Mouse (Mus musculus) midbrain, embryonic 15.5 days (tissue): ENCODE data around the gene Nkx1-2. TPM values are rescaled to one million over a fixed set of nuclear protein-coding genes. Genes with fewer than 3 reads are reported as not detected.

Experiments
- ATAC-seq: fragments of 200-750 bp; cut with Nextera tagmentation; replicated peaks from 2 replicates; pipeline ENCODE4 v1.8.0; 2017; ENCODE audit warnings: moderate TSS enrichment
- H3K27ac ChIP-seq: fragments of 300-500 bp; sonication (generic); 2 replicates; pipeline ENCODE4 v1.5.1; 2015; ENCODE audit warnings: mild to moderate bottlenecking, inconsistent platforms
- H3K27me3 ChIP-seq: fragments of 300-500 bp; sonication (generic); replicated peaks from 2 replicates; pipeline ENCODE4 v1.6.1; 2015; ENCODE audit warnings: inconsistent platforms
- H3K36me3 ChIP-seq: fragments of 300-500 bp; sonication (generic); replicated peaks from 2 replicates; pipeline ENCODE4 v1.6.1; 2015; ENCODE audit warnings: inconsistent platforms
- H3K4me1 ChIP-seq: fragments of 300-500 bp; sonication (generic); 2 replicates; pipeline ENCODE4 v1.6.1; 2015; ENCODE audit warnings: inconsistent platforms
- H3K4me2 ChIP-seq: fragments of 300-500 bp; sonication (generic); 2 replicates; pipeline ENCODE4 v1.6.1; 2015; ENCODE audit warnings: inconsistent platforms, mild to moderate bottlenecking, moderate library complexity
- H3K4me3 ChIP-seq: fragments of 300-500 bp; sonication (generic); 2 replicates; pipeline ENCODE4 v1.5.1; 2015; ENCODE audit warnings: mild to moderate bottlenecking, inconsistent platforms
- H3K9ac ChIP-seq: fragments of 300-500 bp; sonication (generic); 2 replicates; pipeline ENCODE4 v1.6.1; 2015; ENCODE audit warnings: mild to moderate bottlenecking, inconsistent platforms
- H3K9me3 ChIP-seq: fragments of 300-500 bp; sonication (generic); 2 replicates; pipeline ENCODE4 v1.6.1; 2016; ENCODE audit warnings: inconsistent platforms
- WGBS: fragments of 180-500 bp; shearing (Covaris S2); methylation state at CpG from one replicate; pipeline ENCODE4 v1.1.7; 2015; ENCODE audit warnings: mixed read lengths; 5-methylcytosine and 5-hydroxymethylcytosine counted together
- polyA plus RNA-seq: library from polyadenylated mRNA; unstranded; fragments of >200 nt; fragmentation: Nextera tagmentation; extraction: Ambion mirVana; gene quantifications from 2 replicates; pipeline ENCODE4 v1.2.1, GENCODE M21; 2015

Gene Nkx1-2
- polyA plus RNA-seq, 1 experiment from 2014 or later: 1.2 TPM

DNA sequence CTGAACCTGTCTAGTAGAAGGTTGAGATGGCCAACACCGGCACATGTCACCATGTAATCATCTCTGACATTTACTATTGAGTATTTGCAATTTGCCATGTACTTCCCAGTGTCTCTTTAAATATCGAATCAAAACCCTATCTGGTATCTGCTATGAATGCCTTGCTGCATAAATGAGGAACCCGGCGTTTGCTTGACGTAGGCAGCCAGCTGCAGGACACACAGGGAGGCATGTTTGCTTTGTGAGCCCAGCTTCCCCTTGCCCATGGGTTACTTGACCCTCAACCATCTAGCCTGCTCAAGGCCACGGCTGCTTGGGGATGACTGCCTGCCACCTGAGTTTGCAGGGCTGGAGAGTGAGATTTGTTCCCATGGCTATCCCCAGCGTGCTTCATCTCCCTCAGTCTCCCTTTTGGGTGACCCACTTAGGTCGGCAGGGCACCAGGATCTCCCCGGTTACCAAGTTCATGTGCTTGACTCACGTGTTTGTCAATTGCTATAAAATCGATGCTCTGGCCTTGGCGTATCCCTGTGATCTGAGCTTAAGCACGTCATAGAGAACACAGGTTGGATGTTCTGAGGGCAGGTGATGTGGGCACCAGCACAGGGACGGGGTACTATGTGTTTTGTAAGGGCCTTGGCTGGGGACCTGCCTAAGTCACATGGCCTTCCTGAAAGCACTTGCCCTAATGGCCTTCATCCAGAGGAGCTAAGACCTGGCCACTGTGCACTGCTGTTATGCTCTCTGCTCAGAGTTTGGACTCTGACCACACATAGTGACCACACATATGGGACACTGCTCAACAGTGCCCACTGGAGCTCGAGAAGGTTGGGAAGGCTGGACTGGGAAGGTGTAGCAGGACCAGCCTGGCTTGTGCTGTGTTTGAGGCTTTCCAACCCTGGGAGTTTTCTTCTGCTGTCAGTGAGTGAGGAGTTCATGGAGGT is 20.8 kb upstream of the Nkx1-2 start:
- H3K4me1 ChIP-seq: no peaks in the 10 kb centered on the region
- H3K27me3 ChIP-seq: no peaks in the 10 kb centered on the region; the same call in 1 of the 2 replicates
- H3K9ac ChIP-seq: no peak overlapping the region
- no peak overlapping the region for H3K4me2 ChIP-seq
- no peak overlapping the region for H3K4me3 ChIP-seq
- ATAC-seq: no peak
- no peaks in the 10 kb centered on the region for H3K36me3 ChIP-seq
- WGBS: 87% methylated on average over 15 of the region's 15 CpGs
- no peak overlapping the region for H3K27ac ChIP-seq
- no peaks in the 10 kb centered on the region for H3K9me3 ChIP-seq

DNA sequence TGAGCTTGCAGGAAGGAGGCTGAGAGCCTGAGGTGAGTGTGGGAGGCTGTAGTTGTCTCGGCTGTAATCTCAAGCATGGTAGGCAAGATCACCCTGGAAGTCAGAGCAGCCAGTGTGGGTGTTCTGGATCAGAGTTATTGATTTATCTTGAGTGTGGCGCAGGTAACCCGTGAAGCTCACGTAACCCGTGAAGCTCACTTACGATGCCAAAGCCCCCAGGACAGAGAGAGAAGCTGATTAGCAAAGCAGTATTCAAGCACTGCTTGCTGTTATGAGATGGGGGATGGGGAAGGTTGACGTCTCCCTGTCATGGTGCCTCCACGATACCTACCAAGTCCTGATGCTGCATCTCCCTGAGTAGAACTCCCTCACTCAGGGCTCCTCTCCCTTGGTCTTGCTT is 20.1 kb upstream of the Nkx1-2 start:
- H3K27me3 ChIP-seq: no peaks in the 10 kb centered on the region; the same call in 1 of the 2 replicates
- H3K9me3 ChIP-seq: no peaks in the 10 kb centered on the region
- no peak overlapping the region for H3K4me2 ChIP-seq
- no peak overlapping the region for H3K9ac ChIP-seq
- no peak overlapping the region for H3K4me3 ChIP-seq
- 84% methylated on average over 8 of the region's 8 CpGs for WGBS
- no peaks in the 10 kb centered on the region for H3K4me1 ChIP-seq
- H3K27ac ChIP-seq: no peak overlapping the region
- no peak for ATAC-seq
- H3K36me3 ChIP-seq: no peaks in the 10 kb centered on the region

DNA sequence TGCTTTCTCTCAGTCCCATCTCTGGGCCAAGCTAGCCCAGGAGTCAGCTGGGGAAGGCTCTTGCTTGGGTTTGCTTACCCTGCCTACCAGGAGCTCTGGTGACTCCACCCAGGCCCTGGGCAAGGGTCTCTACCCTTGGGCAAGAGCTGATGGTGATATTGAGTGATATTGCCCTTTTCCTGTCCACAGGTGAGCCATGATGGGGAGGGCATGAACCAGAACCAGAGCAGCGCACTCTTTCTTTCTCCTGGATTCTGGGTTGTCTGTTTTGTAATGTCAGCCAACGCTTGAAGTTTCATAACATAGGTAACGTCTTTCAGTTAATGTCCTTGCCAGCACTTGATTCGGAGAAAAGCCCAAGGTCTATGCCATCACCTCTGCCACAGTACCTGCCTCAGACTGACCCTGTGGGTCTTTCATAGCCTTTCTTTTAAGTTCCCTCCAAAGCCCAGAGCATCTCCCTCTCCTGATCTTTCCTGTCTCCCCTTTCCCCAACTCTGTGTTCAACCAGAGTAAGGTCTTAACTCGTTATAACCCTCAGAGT is 17.7 kb upstream of the Nkx1-2 start:
- ATAC-seq: no peak
- Histone ChIP-seq H3K4me1 (no peaks in the 10 kb centered on the region), H3K4me2 (no peak overlapping the region), H3K4me3 (no peak overlapping the region), H3K9ac (no peak overlapping the region), H3K36me3 (no peaks in the 10 kb centered on the region), H3K27ac (no peak overlapping the region), H3K27me3 (no peaks in the 10 kb centered on the region; the same call in 1 of the 2 replicates), H3K9me3 (no peaks in the 10 kb centered on the region)
- WGBS: 88% methylated on average over 5 of the region's 5 CpGs

DNA sequence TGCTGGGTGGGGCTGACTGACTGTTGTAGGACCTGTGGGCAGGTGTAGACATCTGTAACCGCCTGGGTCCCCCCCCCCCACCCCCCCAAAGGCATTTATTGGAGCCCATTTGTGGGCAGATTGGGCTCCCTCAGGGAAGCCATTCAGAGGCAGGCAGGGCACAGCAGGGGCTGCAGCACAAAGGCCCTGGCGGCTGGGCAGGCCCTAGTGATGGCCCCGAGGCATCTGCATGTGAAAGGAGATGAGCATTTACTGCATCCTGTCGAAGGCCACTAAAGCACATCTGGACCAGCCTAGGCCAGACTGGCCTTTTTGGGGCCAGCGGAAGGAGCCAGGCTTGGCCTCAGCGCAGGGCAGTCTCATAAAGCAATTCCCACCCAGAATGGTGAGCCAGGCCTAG is 17.0 kb upstream of the Nkx1-2 start:
- 22% methylated on average over 6 of the region's 6 CpGs for WGBS
- no peak overlapping the region for H3K9ac ChIP-seq
- no peak overlapping the region for H3K27ac ChIP-seq
- H3K4me1 ChIP-seq: no peaks in the 10 kb centered on the region
- no peaks in the 10 kb centered on the region; the same call in 1 of the 2 replicates for H3K27me3 ChIP-seq
- H3K9me3 ChIP-seq: no peaks in the 10 kb centered on the region
- H3K36me3 ChIP-seq: no peaks in the 10 kb centered on the region
- no peak overlapping the region for H3K4me3 ChIP-seq
- no peak overlapping the region for H3K4me2 ChIP-seq
- ATAC-seq: no peak

DNA sequence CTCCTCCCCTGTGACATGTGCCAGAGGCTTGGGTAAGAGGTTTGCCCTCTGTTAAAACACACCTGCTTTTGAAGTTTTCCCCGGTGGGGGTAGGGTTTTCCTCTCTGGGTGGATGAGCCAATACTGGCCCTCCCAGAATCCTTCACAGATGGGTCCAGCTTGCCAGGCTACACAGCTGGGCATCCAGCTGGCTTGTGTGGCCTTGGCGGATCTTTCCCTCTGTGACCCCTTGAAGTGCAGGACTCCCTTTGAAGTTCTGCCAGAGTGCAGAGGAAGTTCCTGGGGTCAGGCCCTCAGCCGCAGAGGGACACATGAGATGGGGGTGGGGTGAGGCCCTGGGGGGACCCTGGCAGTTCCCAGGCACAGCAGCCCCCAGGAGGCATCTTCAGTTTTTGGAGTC is 15.9 kb upstream of the Nkx1-2 start:
- H3K4me3 ChIP-seq: no peak overlapping the region
- no peak for ATAC-seq
- no peak overlapping the region for H3K9ac ChIP-seq
- H3K27me3 ChIP-seq: no peaks in the 10 kb centered on the region; the same call in 1 of the 2 replicates
- no peak overlapping the region for H3K4me2 ChIP-seq
- H3K36me3 ChIP-seq: no peaks in the 10 kb centered on the region
- H3K9me3 ChIP-seq: no peaks in the 10 kb centered on the region
- 22% methylated on average over 3 of the region's 3 CpGs for WGBS
- peaks cover 5% of the 10 kb centered on the region; the same call in 1 of the 2 replicates for H3K4me1 ChIP-seq
- no peak overlapping the region for H3K27ac ChIP-seq

DNA sequence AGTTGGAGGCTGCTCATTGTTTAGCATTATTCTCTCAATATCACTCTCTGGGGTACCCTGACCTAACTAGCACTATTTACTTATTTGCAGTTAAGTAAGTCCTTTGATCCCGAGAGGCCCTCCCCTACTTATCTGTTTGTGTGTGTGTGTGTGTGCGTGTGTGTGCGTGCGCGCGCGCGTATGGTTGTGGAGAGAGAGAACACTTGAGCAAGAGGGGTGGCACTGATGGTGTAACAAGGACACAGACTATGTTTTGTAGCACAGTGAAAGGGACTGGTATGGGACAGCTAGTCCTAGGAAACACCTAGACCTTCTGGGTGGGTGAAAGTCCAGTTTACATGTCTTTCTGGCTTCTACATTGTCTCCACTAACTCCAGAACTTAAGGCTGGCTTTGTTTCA is 12.1 kb upstream of the Nkx1-2 start:
- no peak overlapping the region for H3K27ac ChIP-seq
- no peak overlapping the region for H3K4me3 ChIP-seq
- H3K36me3 ChIP-seq: no peaks in the 10 kb centered on the region
- WGBS: 94% methylated on average over 8 of the region's 8 CpGs
- no peak overlapping the region for H3K9ac ChIP-seq
- no peak overlapping the region for H3K4me2 ChIP-seq
- H3K4me1 ChIP-seq: peaks cover 5% of the 10 kb centered on the region; the same call in 1 of the 2 replicates
- peaks cover 7% of the 10 kb centered on the region; the same call in 1 of the 2 replicates for H3K27me3 ChIP-seq
- H3K9me3 ChIP-seq: no peaks in the 10 kb centered on the region
- no peak for ATAC-seq

DNA sequence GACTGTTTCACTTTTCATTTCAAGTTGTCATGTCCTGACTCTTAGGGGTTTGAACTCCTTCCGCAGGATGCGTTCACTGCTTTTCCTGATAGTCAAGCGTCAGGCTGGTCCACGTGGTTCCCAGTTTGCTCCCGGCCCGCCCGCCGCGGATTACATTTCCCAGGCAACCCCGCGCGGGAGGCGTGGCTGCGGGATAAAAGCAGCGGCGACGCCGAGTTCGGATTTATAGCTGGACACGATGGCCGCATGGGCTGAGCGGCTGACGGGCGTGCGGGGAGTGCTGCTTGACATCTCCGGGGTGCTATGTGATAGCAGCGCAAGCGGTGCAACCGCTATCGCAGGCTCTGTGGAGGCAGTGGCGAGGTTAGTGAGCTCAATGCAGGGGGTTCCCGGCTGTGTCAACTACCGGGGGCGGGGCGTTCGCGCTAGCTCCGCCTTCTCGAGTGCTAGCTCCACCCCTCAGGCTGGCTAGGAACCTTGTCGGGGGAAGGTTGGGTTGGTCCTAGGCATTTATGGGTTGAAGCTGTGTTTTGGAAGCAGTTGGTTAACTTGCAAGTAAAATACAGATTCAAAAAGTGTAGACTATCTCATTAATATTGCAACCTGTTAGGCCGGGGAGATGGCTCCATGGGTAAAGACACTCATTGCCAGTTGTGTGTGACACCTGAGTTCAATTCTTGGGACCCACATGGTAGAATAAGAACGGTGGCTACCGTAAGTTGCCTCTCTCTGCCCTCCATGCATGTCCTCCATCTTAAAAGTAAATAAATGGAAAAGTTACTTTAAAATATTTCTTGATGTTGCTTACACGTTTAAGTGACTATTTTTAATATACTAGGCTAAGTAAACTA is 11.3 kb upstream of the Nkx1-2 start, which contains the start of gene Lhpp:
Lhpp (plus strand) TSS at position 171 of the 851 bp plus-strand sequence.
- Histone ChIP-seq H3K27ac (peak within 1 kb of the TSS; percentile 58; the same call in 1 of the 2 replicates), H3K36me3 (no peaks in the 10 kb centered on the region), H3K27me3 (peaks cover 7% of the 10 kb centered on the region; the same call in 1 of the 2 replicates), H3K4me3 (peak within 1 kb of the TSS; percentile 60), H3K4me1 (peaks cover 5% of the 10 kb centered on the region; the same call in 1 of the 2 replicates), H3K9ac (peak within 1 kb of the TSS; percentile 62), H3K9me3 (no peaks in the 10 kb centered on the region), H3K4me2 (peak within 1 kb of the TSS; percentile 67)
- 8% methylated on average over 44 of the region's 44 CpGs for WGBS
- ATAC-seq: peak; percentile 92

DNA sequence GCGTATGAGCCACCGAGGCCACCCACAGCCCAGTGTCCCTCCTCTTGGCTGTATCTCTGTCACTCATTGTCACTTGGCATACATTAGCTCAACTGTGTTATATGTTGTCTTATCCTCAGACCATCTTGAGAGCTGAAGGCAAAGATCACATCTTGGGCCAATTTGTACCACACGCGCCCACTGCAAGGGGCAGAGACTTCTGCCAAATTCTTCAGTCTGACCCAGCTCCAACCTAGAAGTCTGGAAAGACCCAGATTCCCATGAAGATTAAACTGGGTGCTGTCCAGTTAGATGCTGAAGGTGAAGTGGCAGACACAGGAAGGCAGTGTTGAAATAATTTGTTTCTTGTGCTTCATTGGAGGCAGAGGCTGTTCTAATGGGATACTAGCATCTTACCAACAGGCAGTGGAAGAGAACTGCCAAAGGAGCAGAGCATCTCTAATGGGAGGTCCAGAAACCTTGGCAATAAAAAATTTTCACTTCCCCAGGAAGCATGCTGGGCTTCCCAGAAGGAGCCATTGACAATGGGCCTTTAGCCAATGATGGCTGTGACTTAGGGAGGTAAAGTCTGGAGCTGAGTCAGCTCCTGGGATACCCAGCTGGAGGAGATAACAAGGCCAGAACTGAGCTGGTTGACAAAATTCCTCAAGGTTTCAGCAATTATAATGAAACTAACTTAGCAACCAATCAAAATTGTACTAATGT is 9.0 kb upstream of the Nkx1-2 start:
- 93% methylated on average over 4 of the region's 4 CpGs for WGBS

DNA sequence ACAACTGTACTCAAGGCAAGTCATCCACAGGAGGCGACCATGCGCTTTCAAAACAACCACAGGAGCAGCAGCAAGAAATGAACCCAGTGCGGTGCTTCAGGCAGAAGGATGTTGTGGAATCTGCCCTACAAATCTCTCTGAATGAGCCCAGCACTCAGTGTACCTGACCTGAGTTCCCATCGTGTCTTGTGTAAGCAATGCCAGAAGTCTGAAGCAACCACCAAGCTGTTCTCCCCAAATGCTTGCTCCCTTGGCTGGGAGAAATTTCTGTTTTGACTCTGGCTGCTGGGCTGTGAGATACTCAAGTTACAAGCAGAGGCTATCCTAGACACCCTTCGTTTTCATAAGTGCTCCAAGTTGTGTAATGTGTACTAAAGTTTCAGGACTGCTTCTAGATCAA is 6.3 kb upstream of the Nkx1-2 start:
- H3K4me1 ChIP-seq: peaks cover 5% of the 10 kb centered on the region; the same call in 1 of the 2 replicates
- WGBS: 60% methylated on average over 5 of the region's 5 CpGs
- no peak overlapping the region for H3K4me2 ChIP-seq
- ATAC-seq: no peak
- peaks cover 28% of the 10 kb centered on the region for H3K27me3 ChIP-seq
- H3K9me3 ChIP-seq: no peaks in the 10 kb centered on the region
- no peak overlapping the region for H3K4me3 ChIP-seq
- H3K27ac ChIP-seq: no peak overlapping the region
- no peak overlapping the region for H3K9ac ChIP-seq
- no peaks in the 10 kb centered on the region for H3K36me3 ChIP-seq

More for the DNA sequence above, 9.0 kb upstream of the Nkx1-2 start:
- H3K27ac ChIP-seq: no peak overlapping the region
- no peak overlapping the region for H3K4me2 ChIP-seq
- ATAC-seq: no peak
- H3K9me3 ChIP-seq: no peaks in the 10 kb centered on the region
- H3K36me3 ChIP-seq: no peaks in the 10 kb centered on the region
- peaks cover 5% of the 10 kb centered on the region; the same call in 1 of the 2 replicates for H3K4me1 ChIP-seq
- H3K9ac ChIP-seq: no peak overlapping the region
- peaks cover 9% of the 10 kb centered on the region; the same call in 1 of the 2 replicates for H3K27me3 ChIP-seq
- no peak overlapping the region for H3K4me3 ChIP-seq

DNA sequence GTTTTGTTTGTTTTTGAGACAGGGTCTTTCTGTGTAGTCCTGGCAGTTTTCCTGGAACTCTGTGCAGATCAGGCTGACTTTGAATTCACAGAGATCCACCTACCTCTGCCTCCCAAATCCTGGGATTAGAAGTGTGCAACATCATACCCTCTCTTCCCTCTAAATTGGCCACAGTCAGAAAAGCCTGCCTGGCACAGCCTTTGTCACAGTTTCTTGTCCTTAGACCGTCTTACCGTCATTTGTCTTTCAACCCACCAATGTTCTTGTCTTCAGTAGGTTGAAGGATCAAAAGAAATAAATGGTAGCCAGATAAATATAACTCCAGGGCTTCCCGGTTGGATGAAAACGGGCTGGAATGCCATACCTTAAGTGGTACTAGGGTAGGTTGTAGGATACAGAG is 5.3 kb upstream of the Nkx1-2 start:
- Histone ChIP-seq H3K9ac (no peak overlapping the region), H3K9me3 (no peaks in the 10 kb centered on the region), H3K4me3 (no peak overlapping the region), H3K4me1 (peaks cover 10% of the 10 kb centered on the region), H3K4me2 (no peak overlapping the region), H3K27ac (no peak overlapping the region), H3K36me3 (no peaks in the 10 kb centered on the region), H3K27me3 (peaks cover 37% of the 10 kb centered on the region)
- no peak for ATAC-seq
- 82% methylated on average over 4 of the region's 4 CpGs for WGBS

DNA sequence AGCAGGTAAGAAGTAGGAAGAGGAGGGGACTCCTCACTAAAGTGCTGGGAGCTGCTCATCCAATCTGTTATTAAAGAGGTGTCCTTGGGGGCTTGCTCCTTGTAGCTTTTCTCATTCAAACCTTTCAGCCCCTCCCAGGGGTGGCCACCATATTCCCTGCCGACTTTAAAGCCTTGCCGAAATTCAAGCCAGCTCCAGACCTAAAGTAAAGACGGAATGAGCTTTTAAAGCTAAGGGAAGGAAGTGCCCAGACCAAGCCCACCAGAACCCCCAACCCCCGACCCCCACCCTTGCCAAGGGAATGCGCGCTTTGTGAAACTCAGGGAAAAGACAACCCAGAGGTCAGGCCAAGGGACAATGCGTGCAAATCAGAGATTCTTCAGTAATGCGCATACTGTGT is 1.5 kb upstream of the Nkx1-2 start:
- H3K9me3 ChIP-seq: no peaks in the 10 kb centered on the region
- H3K4me2 ChIP-seq: no peak overlapping the region
- no peaks in the 10 kb centered on the region for H3K36me3 ChIP-seq
- no peak overlapping the region for H3K27ac ChIP-seq
- H3K4me3 ChIP-seq: no peak overlapping the region
- 8% methylated on average over 8 of the region's 8 CpGs for WGBS
- ATAC-seq: no peak
- H3K4me1 ChIP-seq: peaks cover 39% of the 10 kb centered on the region
- peaks cover 68% of the 10 kb centered on the region for H3K27me3 ChIP-seq
- no peak overlapping the region for H3K9ac ChIP-seq
